Mouse (Mus musculus) layer of hippocampus, postnatal 25 days (tissue): ENCODE results near the gene Mrpl39. TPM values are rescaled to one million over a fixed set of nuclear protein-coding genes. Genes with fewer than 3 reads are reported as not detected.

Experiments used
- DNase-seq, 2 experiments: peaks; one replicate each; pipeline ENCODE4 v3.0.0; 2022; ENCODE audit warnings: mixed read lengths in 2 of 2, low spot score in 1 of 2; ENCODE audit errors: extremely low spot score in 1 of 2
- total RNA-seq, 2 experiments: library from RNA; stranded (reverse); gene quantifications; 2 replicates each; pipeline ENCODE4 v1.2.3; 2021

Mrpl39 gene
- total RNA-seq, 2 experiments from 2014 or later: 21.1 to 22.6 TPM

- no peak for DNase-seq
These were observed 10.3 kb upstream of the Mrpl39 start for GRCm38 (mm10) chr16:84745721-84746306.

- no peak for DNase-seq
These were observed 9.4 kb upstream of the Mrpl39 start for GRCm38 (mm10) chr16:84744703-84745490.

- no peak for DNase-seq
These were observed 1.8 kb upstream of the Mrpl39 start for GRCm38 (mm10) chr16:84737358-84737757.

- DNase-seq: no peak
These were observed 756 bp downstream of the Mrpl39 start for GRCm38 (mm10) chr16:84734806-84735165.

- no peak for DNase-seq
These were observed 14.9 kb downstream of the Mrpl39 start for GRCm38 (mm10) chr16:84720670-84721069.

- DNase-seq: no peak
These were observed 17.3 kb downstream of the Mrpl39 start for GRCm38 (mm10) chr16:84718250-84718649.

GRCm38 (mm10) chr16:84717618-84718248 lies 17.8 kb downstream of the Mrpl39 start:
- no peak for DNase-seq

- DNase-seq: no peak
These were observed 18.6 kb downstream of the Mrpl39 start for GRCm38 (mm10) chr16:84716724-84717617.

GRCm38 (mm10) chr16:84716197-84716596 lies 19.3 kb downstream of the Mrpl39 start:
- no peak for DNase-seq

GRCm38 (mm10) chr16:84714978-84715377 lies 20.6 kb downstream of the Mrpl39 start:
- no peak for DNase-seq

GRCm38 (mm10) chr16:84713926-84714325 lies 21.6 kb downstream of the Mrpl39 start:
- no peak for DNase-seq

GRCm38 (mm10) chr16:84713156-84713555 lies 22.4 kb downstream of the Mrpl39 start:
- DNase-seq: no peak

- no peak for DNase-seq
These were observed 26.9 kb downstream of the Mrpl39 start for GRCm38 (mm10) chr16:84708649-84709048.

- DNase-seq: no peak
These were observed 27.7 kb downstream of the Mrpl39 start for GRCm38 (mm10) chr16:84707802-84708201.

- no peak for DNase-seq
These were observed 29.0 kb downstream of the Mrpl39 start for GRCm38 (mm10) chr16:84706571-84706970.

- no peak for DNase-seq
These were observed 30.0 kb downstream of the Mrpl39 start for GRCm38 (mm10) chr16:84705507-84705906.

GRCm38 (mm10) chr16:84704661-84705240 lies 30.8 kb downstream of the Mrpl39 start:
- no peak for DNase-seq

- no peak for DNase-seq
These were observed 31.5 kb downstream of the Mrpl39 start for GRCm38 (mm10) chr16:84703769-84704660.

GRCm38 (mm10) chr16:84703129-84703768 lies 32.3 kb downstream of the Mrpl39 start:
- DNase-seq: no peak
